Mouse (Mus musculus): ENCODE data around the gene Parp8.

- TF ChIP-seq GATA2 (IDR thresholded peaks at IDR 0.05; ENCODE audit: borderline replicate concordance, low read depth, low read length) (no peak), CTCF (IDR thresholded peaks at IDR 0.05; ENCODE audit: low read depth, low read length) (no peak), GATA1 (IDR thresholded peaks at IDR 0.05; ENCODE audit: borderline replicate concordance, low read length) (no peak), TAL1 (conservative IDR thresholded peaks at IDR 0.05; ENCODE audit: low read depth, low read length) (no peak)
These were observed 24.8 kb downstream of the Parp8 start for GRCm38 (mm10) chr13:117000493-117000892.
